Mouse (Mus musculus) midbrain, embryonic 14.5 days (tissue): Measurements from ENCODE around the gene B4galnt2. TPM values are rescaled to one million over a fixed set of nuclear protein-coding genes. Genes with fewer than 3 reads are reported as not detected.
"Not testable (repeated sequence)": the region's sequence is repeated elsewhere in the genome, so short reads cannot be mapped to it uniquely, and the experiment has no call there.

Source experiments
- ATAC-seq: fragments of 200-750 bp; cut with Nextera tagmentation; 2 replicates; pipeline ENCODE4 v1.8.0; 2017; ENCODE audit warnings: moderate number of reproducible peaks, moderate library complexity; ENCODE audit not compliant: low FRiP score, low TSS enrichment
- DNase-seq: peaks from one replicate; pipeline ENCODE4 v3.0.0-alpha.2; 2015
- H3K27ac ChIP-seq: fragments of 300-500 bp; sonication (generic); replicated peaks from 2 replicates; pipeline ENCODE4 v1.5.1; 2014; ENCODE audit warnings: mild to moderate bottlenecking, low read depth, low read length, moderate library complexity
- H3K27me3 ChIP-seq: fragments of 300-500 bp; sonication (generic); 2 replicates; pipeline ENCODE4 v1.6.1; 2014; ENCODE audit warnings: low read length, control low read depth, mixed read lengths; ENCODE audit not compliant: control insufficient read depth, insufficient read depth
- H3K36me3 ChIP-seq: fragments of 300-500 bp; sonication (generic); 2 replicates; pipeline ENCODE4 v1.6.1; 2014; ENCODE audit warnings: low read length, control low read depth; ENCODE audit not compliant: control insufficient read depth, insufficient read depth
- H3K4me1 ChIP-seq: fragments of 300-500 bp; sonication (generic); 2 replicates; pipeline ENCODE4 v1.6.1; 2014; ENCODE audit warnings: mild to moderate bottlenecking, antibody characterized with exemption, low read length, control low read depth; ENCODE audit not compliant: control insufficient read depth, insufficient read depth
- H3K4me2 ChIP-seq: fragments of 300-500 bp; sonication (generic); 2 replicates; pipeline ENCODE4 v1.6.1; 2014; ENCODE audit warnings: mild to moderate bottlenecking, low read length, moderate library complexity
- H3K4me3 ChIP-seq: fragments of 300-500 bp; sonication (generic); replicated peaks from 2 replicates; pipeline ENCODE4 v1.5.1; 2014; ENCODE audit warnings: low read depth, low read length
- H3K9ac ChIP-seq: fragments of 300-500 bp; sonication (generic); replicated peaks from 2 replicates; pipeline ENCODE4 v1.6.1; 2014; ENCODE audit warnings: mild to moderate bottlenecking, low read length, moderate library complexity
- H3K9me3 ChIP-seq: fragments of 300-500 bp; sonication (generic); 2 replicates; pipeline ENCODE4 v1.6.1; 2016; ENCODE audit warnings: low read length, control low read depth, mixed read lengths; ENCODE audit not compliant: control insufficient read depth
- WGBS: fragments of 180-500 bp; shearing (Covaris S2); extraction: QIAGEN DNeasy Blood & Tissue Kit; methylation state at CpG from one replicate; pipeline ENCODE4 v1.1.7; 2014; 5-methylcytosine and 5-hydroxymethylcytosine counted together
- polyA plus RNA-seq: library from polyadenylated mRNA; unstranded; fragments of >200 nt; fragmentation: Nextera tagmentation; extraction: Ambion mirVana; gene quantifications from 2 replicates; pipeline ENCODE4 v1.2.1, GENCODE M21; 2014

B4galnt2 gene
- polyA plus RNA-seq, 1 experiment from 2014 or later, result not detected

DNA sequence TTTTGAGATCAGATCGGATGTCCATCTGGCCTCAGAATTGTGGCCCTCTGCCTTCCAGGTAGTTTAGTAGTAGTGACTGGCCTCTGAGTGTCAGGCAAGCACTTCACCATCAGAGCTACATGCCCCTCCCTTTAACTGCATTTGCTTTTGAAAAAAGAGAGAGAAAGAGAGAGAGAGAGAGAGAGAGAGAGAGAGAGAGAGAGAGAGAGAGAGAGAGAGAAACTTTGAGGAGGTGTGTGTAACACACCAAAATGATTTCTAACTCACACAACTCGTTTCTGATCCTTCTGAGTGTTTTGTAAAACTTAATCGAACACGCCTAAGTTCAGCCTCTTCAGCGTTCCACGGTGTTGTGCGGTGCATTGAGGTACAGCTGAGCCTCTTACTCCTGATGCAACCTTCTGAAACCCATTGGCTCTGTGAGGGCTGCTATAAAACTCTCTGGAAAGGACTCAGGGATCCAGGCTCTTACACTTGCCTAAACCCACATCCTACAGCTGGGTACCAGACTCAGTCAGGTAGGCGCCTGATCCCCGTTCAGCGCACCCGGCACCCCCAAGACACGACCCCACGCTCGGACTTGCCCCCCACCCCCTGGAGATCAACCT, 628 bp downstream of the B4galnt2 start:
- no peaks in the 10 kb centered on the region for H3K36me3 ChIP-seq
- peak; percentile 6 for DNase-seq
- no peak overlapping the region for H3K27ac ChIP-seq
- no peaks in the 10 kb centered on the region for H3K9me3 ChIP-seq
- H3K27me3 ChIP-seq, result peaks cover 71% of the 10 kb centered on the region
- 3% methylated on average over 14 of the region's 14 CpGs for WGBS
- H3K9ac ChIP-seq, result no peak overlapping the region
- peak overlapping the region; percentile 33; the same call in 1 of the 2 replicates for H3K4me2 ChIP-seq
- H3K4me3 ChIP-seq, result peak overlapping the region; percentile 22
- ATAC-seq, result no peak
- H3K4me1 ChIP-seq, result peaks cover 15% of the 10 kb centered on the region; the same call in 1 of the 2 replicates

DNA sequence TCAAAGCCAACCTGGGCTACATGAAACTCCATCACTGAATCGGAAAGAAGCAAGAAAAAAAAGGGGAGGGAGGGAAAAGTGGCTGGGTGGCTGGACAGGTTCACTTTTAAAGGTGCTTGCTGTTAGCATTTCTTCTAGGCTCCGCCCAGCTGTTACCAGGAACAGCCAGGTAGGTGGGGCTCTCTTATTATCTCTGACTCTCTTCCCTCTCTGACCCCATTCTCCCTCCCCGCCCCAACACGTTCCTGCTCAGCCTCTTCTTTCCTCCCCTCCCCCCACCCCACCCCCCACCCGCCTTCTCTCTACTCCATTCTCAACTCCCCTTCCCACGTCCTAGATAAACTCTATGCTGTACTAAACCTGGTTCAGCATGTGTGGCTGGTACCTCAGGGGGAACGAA, 3.1 kb downstream of the B4galnt2 start:
- ATAC-seq (no peak), DNase-seq (no peak)
- Histone ChIP-seq H3K9me3 (no peaks in the 10 kb centered on the region), H3K27ac (no peak overlapping the region), H3K9ac (no peak overlapping the region), H3K27me3 (peaks cover 58% of the 10 kb centered on the region), H3K36me3 (no peaks in the 10 kb centered on the region), H3K4me2 (no peak overlapping the region), H3K4me1 (peaks cover 15% of the 10 kb centered on the region; the same call in 1 of the 2 replicates), H3K4me3 (no peak overlapping the region)
- 30% methylated on average over 7 of the region's 7 CpGs for WGBS

DNA sequence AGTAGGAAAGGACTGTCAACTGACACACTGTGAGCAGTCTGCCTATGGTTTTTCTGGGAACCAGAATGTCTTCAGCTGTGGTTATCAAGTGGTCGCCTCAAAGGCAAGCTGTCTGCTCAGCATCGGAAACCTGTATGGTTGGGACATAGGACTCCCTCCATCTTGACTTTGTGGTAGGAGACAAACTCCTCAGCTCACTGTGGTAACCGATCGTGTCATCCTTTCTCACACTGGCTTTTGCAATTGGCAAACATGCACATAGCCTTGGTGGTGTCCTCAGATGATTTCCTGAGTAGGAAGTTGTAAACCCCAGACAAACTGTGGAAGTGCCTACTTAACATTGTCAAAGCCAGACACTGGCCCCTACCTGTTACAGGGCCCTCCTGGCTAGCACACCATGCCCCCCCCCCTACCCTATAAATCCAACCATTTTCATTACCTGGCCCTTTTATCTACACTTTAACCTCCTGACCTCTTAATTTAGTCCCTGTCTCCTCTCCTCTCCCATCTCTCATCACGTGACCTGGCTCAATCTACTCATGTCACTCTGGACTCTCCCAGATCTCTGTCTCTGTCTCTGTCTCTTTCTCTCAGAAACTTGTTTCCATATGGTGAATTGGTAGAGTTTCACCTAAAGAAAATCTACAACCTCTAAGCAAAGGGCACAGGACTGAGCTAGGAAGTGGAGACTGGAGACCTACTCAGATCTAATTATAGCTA, 6.7 kb downstream of the B4galnt2 start:
- no peak for DNase-seq
- H3K4me1 ChIP-seq, result no peaks in the 10 kb centered on the region
- no peaks in the 10 kb centered on the region for H3K36me3 ChIP-seq
- 91% methylated on average over 5 of the region's 5 CpGs for WGBS
- no peak overlapping the region for H3K27ac ChIP-seq
- no peaks in the 10 kb centered on the region for H3K9me3 ChIP-seq
- H3K9ac ChIP-seq, result no peak overlapping the region
- H3K4me2 ChIP-seq, result no peak overlapping the region
- no peak overlapping the region for H3K4me3 ChIP-seq
- H3K27me3 ChIP-seq, result peaks cover 24% of the 10 kb centered on the region
- ATAC-seq, result no peak

DNA sequence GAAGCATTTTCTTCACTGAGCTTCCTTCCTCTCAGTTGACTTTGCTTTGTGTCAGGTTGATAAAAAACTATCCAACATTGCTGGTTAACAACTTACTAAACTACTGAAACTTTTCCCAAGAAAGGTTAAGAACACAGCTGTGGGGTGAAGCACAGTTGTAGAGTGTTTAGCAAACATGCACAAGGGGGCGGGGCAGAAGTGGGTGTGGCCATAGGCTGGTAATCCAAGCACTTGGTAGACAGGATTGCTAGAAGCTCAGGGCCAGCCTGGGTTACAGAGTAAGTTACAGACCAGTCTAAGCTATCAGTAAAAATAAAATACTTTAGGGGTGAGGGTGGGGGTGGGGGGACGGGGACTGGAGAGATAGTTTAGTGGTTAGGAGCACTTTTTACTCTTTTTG, 10.4 kb downstream of the B4galnt2 start:
- Histone ChIP-seq H3K4me2 (no peak overlapping the region), H3K9me3 (no peaks in the 10 kb centered on the region), H3K4me3 (no peak overlapping the region), H3K27me3 (no peaks in the 10 kb centered on the region), H3K4me1 (no peaks in the 10 kb centered on the region), H3K9ac (no peak overlapping the region), H3K27ac (no peak overlapping the region), H3K36me3 (no peaks in the 10 kb centered on the region)
- WGBS, result 69% methylated on average over 2 of the region's 2 CpGs
- ATAC-seq (no peak), DNase-seq (no peak)

DNA sequence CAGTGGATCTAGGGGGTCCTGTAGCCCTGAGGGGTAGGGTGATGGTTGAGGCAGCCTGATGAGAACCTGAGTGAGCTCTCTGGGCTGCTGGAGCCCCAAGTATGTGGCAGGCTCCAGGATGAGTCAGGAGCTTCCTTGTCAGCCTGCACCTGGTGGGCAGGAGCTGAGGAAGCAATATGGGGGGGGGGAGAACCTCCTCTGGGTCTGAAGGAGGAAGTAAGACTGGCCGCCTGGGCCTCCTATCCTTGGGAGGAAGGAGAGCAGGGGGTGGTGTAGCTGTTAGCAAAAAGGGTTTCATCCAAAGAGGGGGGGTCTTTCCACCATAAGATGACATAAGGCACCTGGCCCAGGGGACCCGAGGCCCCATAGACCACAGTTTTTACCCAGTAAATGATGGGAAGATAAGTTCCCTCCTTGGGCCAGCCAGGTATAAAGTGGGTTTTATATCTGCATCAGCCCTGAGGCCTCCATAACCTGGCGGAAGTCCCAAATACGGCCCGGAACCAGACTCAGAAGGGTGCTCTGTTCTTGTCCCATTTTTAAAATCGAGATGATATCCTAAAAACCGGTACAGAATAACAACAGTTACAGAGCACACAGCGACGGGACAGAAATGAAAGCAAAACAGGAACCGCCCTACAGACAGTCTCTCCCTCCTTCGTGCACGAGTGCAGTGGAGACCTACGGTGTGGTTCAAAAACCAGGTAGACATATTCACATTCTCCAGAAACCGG, 18.1 kb downstream of the B4galnt2 start:
- whole genome bisulfite sequencing, result 85% methylated on average over 14 of the region's 14 CpGs
- ATAC-seq (no peak), DNase-seq (no peak)
- Histone ChIP-seq H3K27ac (no peak overlapping the region), H3K27me3 (no peaks in the 10 kb centered on the region), H3K9me3 (no peaks in the 10 kb centered on the region), H3K4me1 (no peaks in the 10 kb centered on the region), H3K9ac (no peak overlapping the region), H3K4me2 (no peak overlapping the region), H3K4me3 (no peak overlapping the region), H3K36me3 (no peaks in the 10 kb centered on the region)

DNA sequence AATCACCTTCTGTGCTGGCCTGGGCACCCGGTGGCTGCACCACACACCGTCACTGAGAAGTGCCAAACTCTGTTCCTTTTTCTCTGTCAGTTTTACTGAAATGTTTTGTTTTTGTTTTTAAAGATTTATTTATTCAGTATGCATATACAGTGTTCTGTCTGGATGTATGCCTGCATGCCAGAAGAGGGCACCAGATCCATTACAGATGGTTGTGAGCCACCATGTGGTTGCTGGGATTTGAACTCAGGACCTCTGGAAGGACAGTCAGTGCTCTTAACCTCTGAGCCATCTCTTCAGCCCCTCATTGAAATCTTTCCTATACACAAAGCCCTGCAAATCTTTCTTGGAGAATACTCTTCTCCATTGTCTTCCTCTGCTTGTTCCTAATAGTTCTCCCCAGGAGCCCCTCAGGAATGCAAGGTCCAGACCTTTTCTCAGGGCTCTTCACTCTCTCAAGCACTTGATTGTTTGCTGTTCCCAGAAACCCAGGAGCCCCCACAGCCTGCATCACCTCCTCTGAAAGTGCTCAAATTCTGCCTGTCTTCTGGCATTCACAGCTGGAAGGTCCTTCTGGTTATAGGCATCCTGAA, 24.1 kb downstream of the B4galnt2 start:
- 75% methylated on average over 2 of the region's 2 CpGs for WGBS
- no peaks in the 10 kb centered on the region for H3K36me3 ChIP-seq
- no peaks in the 10 kb centered on the region for H3K9me3 ChIP-seq
- no peak overlapping the region for H3K4me2 ChIP-seq
- ATAC-seq (no peak), DNase-seq (no peak)
- H3K4me3 ChIP-seq, result no peak overlapping the region
- no peaks in the 10 kb centered on the region for H3K27me3 ChIP-seq
- no peaks in the 10 kb centered on the region for H3K4me1 ChIP-seq
- H3K27ac ChIP-seq, result no peak overlapping the region
- H3K9ac ChIP-seq, result no peak overlapping the region

DNA sequence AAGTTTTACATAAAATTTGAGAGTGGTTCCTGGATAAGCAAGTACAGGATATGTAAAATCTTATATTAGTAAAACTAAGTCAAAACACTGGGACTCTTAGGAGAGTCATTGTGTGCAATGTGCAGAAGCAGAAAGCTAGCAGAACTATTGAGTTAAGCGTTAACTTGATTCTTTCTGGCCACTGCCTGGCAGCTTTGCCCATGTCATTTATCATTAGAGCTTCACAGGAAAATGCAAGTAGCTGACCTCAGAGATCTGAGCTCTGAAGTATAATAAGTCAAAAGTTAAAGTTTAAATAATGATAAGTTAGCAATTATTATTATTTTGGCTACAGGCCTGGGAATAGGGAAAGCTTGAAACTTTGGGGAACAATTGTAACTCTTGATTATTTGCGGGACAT, 34.8 kb downstream of the B4galnt2 start:
- not testable (repeated sequence) for H3K36me3 ChIP-seq, ATAC-seq

DNA sequence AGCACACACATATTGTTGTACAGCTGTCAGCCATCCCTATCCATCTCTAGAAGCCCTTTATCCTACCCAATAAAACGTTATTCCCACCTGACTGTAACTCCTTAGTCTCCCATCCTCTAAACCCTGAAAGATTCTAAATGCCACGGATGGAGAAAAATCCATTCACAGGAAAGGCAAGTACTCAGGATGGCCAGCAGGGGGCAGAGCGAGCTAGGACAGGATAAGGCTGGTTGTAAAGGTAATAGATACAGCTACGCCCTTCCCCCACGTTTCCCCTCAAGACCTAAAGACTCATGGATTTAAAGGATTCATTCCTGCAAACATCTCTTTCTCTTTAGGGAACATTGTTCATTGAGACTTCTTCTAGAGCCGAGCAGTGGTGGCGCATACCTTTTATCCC, 38.4 kb downstream of the B4galnt2 start:
- H3K27ac ChIP-seq, result no peak overlapping the region
- peak; percentile 84 for DNase-seq
- 0 out of 2 replicates have a peak overlapping the region, but pooled peaks have one; percentile 7 for H3K4me2 ChIP-seq
- H3K4me1 ChIP-seq, result no peaks in the 10 kb centered on the region
- no peak for ATAC-seq
- H3K9ac ChIP-seq, result no peak overlapping the region
- WGBS, result 20% methylated on average over 7 of the region's 7 CpGs
- no peaks in the 10 kb centered on the region for H3K36me3 ChIP-seq
- no peaks in the 10 kb centered on the region for H3K9me3 ChIP-seq
- H3K27me3 ChIP-seq, result no peaks in the 10 kb centered on the region
- no peak overlapping the region for H3K4me3 ChIP-seq

More for the DNA sequence above, 34.8 kb downstream of the B4galnt2 start:
- not testable (repeated sequence) for H3K9me3 ChIP-seq, H3K4me2 ChIP-seq, H3K4me3 ChIP-seq, H3K27me3 ChIP-seq, H3K27ac ChIP-seq, H3K4me1 ChIP-seq, H3K9ac ChIP-seq, DNase-seq
- 90% methylated on average over 2 of the region's 2 CpGs for WGBS
